Mouse (Mus musculus) brain, embryonic 14.5 days (tissue): Measurements from ENCODE around the gene Stxbp3.

Experiments used
- CTCF ChIP-seq: fragments of 200-500 bp; IDR thresholded peaks from 2 replicates; pipeline ENCODE4 v1.5.1; 2012; ENCODE audit warnings: inconsistent platforms, mild to moderate bottlenecking, moderate library complexity, borderline replicate concordance; ENCODE audit not compliant: insufficient read depth, insufficient read length; ENCODE audit errors: extremely low read depth
- POLR2A ChIP-seq: fragments of 200-500 bp; IDR thresholded peaks from 2 replicates; pipeline ENCODE4 v1.6.1; 2012; ENCODE audit warnings: mild to moderate bottlenecking, inconsistent platforms, borderline replicate concordance; ENCODE audit not compliant: poor library complexity, insufficient read depth, insufficient read length, severe bottlenecking; ENCODE audit errors: extremely low read depth

DNA sequence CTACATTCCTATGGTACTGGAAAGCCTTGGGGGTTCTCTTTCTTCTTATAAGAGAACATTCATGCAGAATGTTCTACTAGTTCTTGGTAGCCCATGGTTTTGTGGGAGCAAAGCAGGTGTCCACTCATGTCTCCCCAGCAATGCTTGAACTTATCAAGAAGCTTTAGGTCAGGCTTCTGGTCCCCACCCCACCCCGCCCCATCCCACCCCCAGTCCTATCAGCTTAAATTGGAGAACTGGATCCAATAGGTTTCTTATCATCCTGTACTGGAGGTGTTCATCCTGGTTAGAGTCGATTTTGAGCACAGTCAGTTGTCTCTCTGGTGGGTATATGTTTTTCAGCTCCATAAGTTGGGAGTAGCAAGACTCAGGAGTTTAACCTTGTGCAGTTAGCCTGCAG lies 84.8 kb downstream of the Stxbp3 start:
- TF ChIP-seq POLR2A: no peak
- TF ChIP-seq CTCF: no peak
